Mouse (Mus musculus) heart, embryonic 14.5 days (tissue): ENCODE data around the gene Tlr9. TPM values are rescaled to one million over a fixed set of nuclear protein-coding genes. Genes with fewer than 3 reads are reported as not detected.

Experiments used
- ATAC-seq: fragments of 200-750 bp; cut with Nextera tagmentation; 2 replicates; pipeline ENCODE4 v1.8.0; 2017; ENCODE audit warnings: low read depth, moderate TSS enrichment; ENCODE audit not compliant: insufficient number of reproducible peaks, insufficient read depth, low FRiP score
- H3K27ac ChIP-seq, 2 experiments: fragments of 200-500 bp in 1 of 2; fragments of 300-500 bp in 1 of 2; sonication (generic) in 1 of 2; replicated peaks in 1 of 2; 2 replicates each; pipeline ENCODE4 v1.5.1; 2012 to 2014; ENCODE audit warnings: low read depth in 2 of 2, low read length in 2 of 2, control low read depth in 1 of 2, mild to moderate bottlenecking in 1 of 2, mixed read lengths in 1 of 2; ENCODE audit not compliant: control insufficient read depth in 1 of 2, insufficient read depth in 1 of 2
- H3K27me3 ChIP-seq: fragments of 300-500 bp; sonication (generic); 2 replicates; pipeline ENCODE4 v1.6.1; 2014; ENCODE audit warnings: mild to moderate bottlenecking, low read length, control low read depth; ENCODE audit not compliant: control insufficient read depth, insufficient read depth
- H3K36me3 ChIP-seq: fragments of 300-500 bp; sonication (generic); 2 replicates; pipeline ENCODE4 v1.6.1; 2014; ENCODE audit warnings: mild to moderate bottlenecking, control low read depth, low read length, mixed read lengths; ENCODE audit not compliant: control insufficient read depth, insufficient read depth
- H3K4me1 ChIP-seq, 2 experiments: fragments of 200-500 bp in 1 of 2; fragments of 300-500 bp in 1 of 2; sonication (generic) in 1 of 2; 2 replicates each; pipeline ENCODE4 v1.6.1; 2012 to 2014; ENCODE audit warnings: low read length in 2 of 2, control low read depth in 1 of 2, mixed read lengths in 1 of 2; ENCODE audit not compliant: control insufficient read depth in 2 of 2, insufficient read depth in 2 of 2
- H3K4me2 ChIP-seq: fragments of 300-500 bp; sonication (generic); 2 replicates; pipeline ENCODE4 v1.6.1; 2014; ENCODE audit warnings: mild to moderate bottlenecking, low read length
- H3K4me3 ChIP-seq, 2 experiments: fragments of 200-500 bp in 1 of 2; fragments of 300-500 bp in 1 of 2; sonication (generic) in 1 of 2; 2 replicates each; pipeline ENCODE4 v1.5.1; 2012 to 2014; ENCODE audit warnings: low read length in 2 of 2, mild to moderate bottlenecking in 2 of 2, control low read depth in 1 of 2, low read depth in 1 of 2, moderate library complexity in 1 of 2; ENCODE audit not compliant: control insufficient read depth in 1 of 2, insufficient read depth in 1 of 2
- H3K9ac ChIP-seq: fragments of 300-500 bp; sonication (generic); 2 replicates; pipeline ENCODE4 v1.6.1; 2014; ENCODE audit warnings: mild to moderate bottlenecking, low read length
- H3K9me3 ChIP-seq: fragments of 300-500 bp; sonication (generic); 2 replicates; pipeline ENCODE4 v1.6.1; 2016; ENCODE audit warnings: low read length, control low read depth; ENCODE audit not compliant: control insufficient read depth
- WGBS: fragments of 180-500 bp; shearing (Covaris S2); extraction: QIAGEN DNeasy Blood & Tissue Kit; methylation state at CpG from one replicate; pipeline ENCODE4 v1.1.7; 2014; 5-methylcytosine and 5-hydroxymethylcytosine counted together
- microRNA counts: library from miRNA; unstranded; fragments of <30 nt; microRNA quantifications from one replicate; lab custom pipeline; 2016
- microRNA-seq: library from miRNA; unstranded; fragments of <30 nt; microRNA quantifications from one replicate; pipeline ENCODE4, GENCODE M21; 2016
- polyA plus RNA-seq: library from polyadenylated mRNA; unstranded; fragments of >200 nt; fragmentation: Nextera tagmentation; extraction: Ambion mirVana; gene quantifications from 2 replicates; pipeline ENCODE4 v1.2.1, GENCODE M21; 2014

Tlr9 gene
- polyA plus RNA-seq, 1 experiment from 2014 or later, result 0.05 TPM

DNA sequence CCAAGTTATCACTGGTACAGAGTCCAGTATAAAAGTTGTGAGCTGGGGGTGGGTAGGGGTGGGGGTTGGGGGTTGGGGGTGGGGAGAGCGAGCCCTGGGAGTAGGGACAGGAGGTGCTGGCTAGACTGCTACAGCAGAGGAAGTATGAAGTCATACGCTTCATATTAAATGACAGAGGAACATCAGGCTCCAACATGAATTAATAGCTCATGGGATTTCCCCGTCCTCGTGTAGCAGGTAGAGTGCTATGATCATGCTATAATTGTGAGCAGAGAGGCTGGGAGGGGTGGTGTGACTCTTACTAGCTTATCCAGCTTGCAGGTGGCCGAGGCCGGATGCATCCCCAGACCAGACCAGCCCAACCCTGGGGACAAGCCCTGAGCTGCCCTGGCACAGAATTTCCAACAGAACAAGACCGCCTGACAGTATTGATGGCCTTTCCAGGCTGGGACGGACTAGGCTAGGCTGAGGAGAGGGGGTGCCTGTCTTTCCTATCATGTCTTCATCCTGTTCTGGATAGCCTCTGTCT, 52.3 kb downstream of the Tlr9 start:
- ATAC-seq, result no peak
- no peak overlapping the region for H3K4me2 ChIP-seq

DNA sequence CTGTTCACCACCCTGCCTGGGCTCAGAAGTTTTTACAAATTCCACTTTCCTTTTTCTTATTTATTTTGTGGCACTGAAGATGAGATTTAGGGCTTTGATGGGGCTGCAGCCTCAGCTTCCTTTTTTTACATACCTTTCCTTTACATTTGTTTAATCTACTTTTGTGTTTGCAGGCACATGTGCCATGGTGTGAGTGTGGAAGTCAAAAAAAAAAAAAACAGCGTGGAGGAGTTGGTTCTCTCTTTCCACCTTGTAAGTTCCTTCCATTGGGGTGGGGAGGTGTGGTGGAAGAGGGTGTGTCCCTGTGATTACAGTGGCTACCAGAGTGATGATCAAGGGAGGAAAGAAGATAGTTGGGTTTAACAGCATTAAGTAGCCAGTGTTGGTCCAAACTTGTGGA, 53.4 kb downstream of the Tlr9 start:
- no peaks in the 10 kb centered on the region for H3K9me3 ChIP-seq
- WGBS, result 64% methylated on average over 1 of the region's 1 CpGs
- no peak for ATAC-seq

More for the DNA sequence above, 52.3 kb downstream of the Tlr9 start:
- Histone ChIP-seq H3K27ac (no peak overlapping the region), H3K9ac (no peak overlapping the region), H3K27me3 (no peaks in the 10 kb centered on the region), H3K36me3 (no peaks in the 10 kb centered on the region), H3K4me3 (no peak overlapping the region), H3K4me1 (0 out of 4 replicates have a peak, but pooled peaks cover 0 to under 1% of the 10 kb centered on the region in 2 experiments), H3K9me3 (no peaks in the 10 kb centered on the region)
- 65% methylated on average over 8 of the region's 8 CpGs for WGBS

More for the DNA sequence above, 53.4 kb downstream of the Tlr9 start:
- Histone ChIP-seq H3K4me2 (no peak overlapping the region), H3K9ac (no peak overlapping the region), H3K4me3 (no peak overlapping the region), H3K4me1 (peaks cover 0 to 6% of the 10 kb centered on the region in 2 experiments; a peak in 1 of 4 replicates), H3K36me3 (no peaks in the 10 kb centered on the region), H3K27me3 (no peaks in the 10 kb centered on the region), H3K27ac (no peak overlapping the region)

MicroRNAs within 50 kb of the gene (microRNA counts, 519-probe panel; counts per million panel counts)
- 8,448 counts per million, percentile 98 among the panel's probes with 10 or more counts for microRNA mmu-let-7g (lab: Ali Mortazavi, UCI)

Small RNA genes lying within 50 kb of the gene (microRNA-seq; reads per million reads assigned to microRNA genes)
- 52,610 reads per million, percentile 99 among the genes with 10 or more reads in this experiment for gene Mirlet7g

Other genes starting within 250 kb of the Tlr9 start
- gene Col6a4, start 125.8 kb upstream of the Tlr9 start, polyA plus RNA-seq, result 0.16 TPM in 1 of 2 replicates, not detected in the other
- gene Glyctk, start 64.5 kb upstream of the Tlr9 start, polyA plus RNA-seq, result 0.73 and 1.0 TPM in 2 replicates
- 19.6 and 22.6 TPM in 2 replicates for gene Wdr82, start 51.7 kb upstream of the Tlr9 start, polyA plus RNA-seq
- 19.1 and 19.4 TPM in 2 replicates for gene Ppm1m, start 22.9 kb upstream of the Tlr9 start, polyA plus RNA-seq
- 45.5 and 48.8 TPM in 2 replicates for gene Twf2, start 19.5 kb upstream of the Tlr9 start, polyA plus RNA-seq
- gene Alas1, start 26.1 kb downstream of the Tlr9 start, polyA plus RNA-seq, result 162 and 181 TPM in 2 replicates
- 24.0 and 24.3 TPM in 2 replicates for gene Poc1a, start 58.5 kb downstream of the Tlr9 start, polyA plus RNA-seq
- gene Dusp7, start 146.0 kb downstream of the Tlr9 start, polyA plus RNA-seq, result 16.4 and 19.8 TPM in 2 replicates
- 691 and 781 TPM in 2 replicates for gene Rpl29, start 206.9 kb downstream of the Tlr9 start, polyA plus RNA-seq
- 22.8 and 24.8 TPM in 2 replicates for gene Acy1, start 215.7 kb downstream of the Tlr9 start, polyA plus RNA-seq
- gene Abhd14b, start 224.9 kb downstream of the Tlr9 start, polyA plus RNA-seq, result 6.6 and 7.1 TPM in 2 replicates
- gene Abhd14a, start 225.1 kb downstream of the Tlr9 start, polyA plus RNA-seq, result 55.9 and 57.5 TPM in 2 replicates
- 59.0 and 66.4 TPM in 2 replicates for gene Pcbp4, start 230.7 kb downstream of the Tlr9 start, polyA plus RNA-seq
- 0.30 and 0.46 TPM in 2 replicates for gene Gpr62, start 243.3 kb downstream of the Tlr9 start, polyA plus RNA-seq